ENCODE assay signal across 8 mouse cellular contexts in genomic region chrX:169880826-169881225, GRCm38 (mm10).
DNase-seq lines count a peak whose midpoint lies in the region; ATAC-seq and TF ChIP-seq lines count a peak whose summit lies in the region.

No protein-coding gene starts in this region.

- no peaks in the 10 kb centered on the region for H3K36me3 ChIP-seq in hindbrain, embryonic 11.5 days (ENCODE audit: control insufficient read depth, insufficient read depth, low read length)
- no peaks in the 10 kb centered on the region for H3K36me3 ChIP-seq in liver, embryonic 15.5 days (replicated peaks)
- H3K36me3 ChIP-seq in neural tube, embryonic 12.5 days = no peaks in the 10 kb centered on the region

- peaks cover 6% of the 10 kb centered on the region for H3K27me3 ChIP-seq in hindbrain, embryonic 11.5 days (ENCODE audit: control insufficient read depth, insufficient read depth, low read length)
- H3K27me3 ChIP-seq in liver, embryonic 15.5 days = peaks cover 25% of the 10 kb centered on the region
- peaks cover 10% of the 10 kb centered on the region; the same call in 1 of the 2 replicates for H3K27me3 ChIP-seq in neural tube, embryonic 12.5 days (replicated peaks)

- H3K27ac ChIP-seq in cortical plate, adult 2 months (ENCODE audit: insufficient read depth, low read length) = no peak overlapping the region
- H3K27ac ChIP-seq in hindbrain, embryonic 11.5 days (ENCODE audit: low read depth, low read length) = peak overlapping the region; percentile 60; the same call in 1 of the 2 replicates
- H3K27ac ChIP-seq in liver, embryonic 15.5 days (replicated peaks) = no peak overlapping the region
- H3K27ac ChIP-seq in neural tube, embryonic 12.5 days = no peak overlapping the region

- ATAC-seq in hindbrain, embryonic 11.5 days (ENCODE audit: low FRiP score) = no peak
- no peak for ATAC-seq in liver, embryonic 15.5 days (ENCODE audit: insufficient read depth)
- ATAC-seq in neural tube, embryonic 12.5 days (ENCODE audit: low FRiP score, low read depth) = peak; percentile 19; the same call in 1 of the 2 replicates

- no peak for TF ChIP-seq POLR2A in cortical plate, adult 2 months (IDR thresholded peaks at IDR 0.05; ENCODE audit: extremely low read depth, insufficient read depth, low read length)

- H3K4me1 ChIP-seq in cortical plate, adult 2 months (ENCODE audit: control insufficient read depth, insufficient read depth, low read length) = no peaks in the 10 kb centered on the region; the same call in 1 of the 2 replicates
- H3K4me1 ChIP-seq in hindbrain, embryonic 11.5 days (replicated peaks; ENCODE audit: control insufficient read depth, insufficient read depth, low read length) = no peaks in the 10 kb centered on the region
- H3K4me1 ChIP-seq in liver, embryonic 15.5 days (replicated peaks) = no peaks in the 10 kb centered on the region
- H3K4me1 ChIP-seq in neural tube, embryonic 12.5 days = 0 out of 2 replicates have a peak, but pooled peaks cover 9% of the 10 kb centered on the region

- peak overlapping the region; percentile 68 for H3K4me3 ChIP-seq in cortical plate, adult 2 months (ENCODE audit: insufficient read depth, low read length)
- peak overlapping the region; percentile 55 for H3K4me3 ChIP-seq in hindbrain, embryonic 11.5 days (ENCODE audit: low read depth, low read length)
- H3K4me3 ChIP-seq in liver, embryonic 15.5 days (replicated peaks) = peak overlapping the region; percentile 46
- peak overlapping the region; percentile 49 for H3K4me3 ChIP-seq in neural tube, embryonic 12.5 days

- WGBS in hindbrain, embryonic 11.5 days = 21% methylated on average over 10 of the region's 10 CpGs
- 23% methylated on average over 10 of the region's 10 CpGs for WGBS in liver, embryonic 15.5 days (ENCODE audit: insufficient replicate concordance)
- 21% methylated on average over 10 of the region's 10 CpGs for WGBS in neural tube, embryonic 12.5 days

- peak overlapping the region; percentile 46 for H3K4me2 ChIP-seq in hindbrain, embryonic 11.5 days (replicated peaks; ENCODE audit: low read depth, low read length)
- peak overlapping the region; percentile 51 for H3K4me2 ChIP-seq in liver, embryonic 15.5 days
- H3K4me2 ChIP-seq in neural tube, embryonic 12.5 days (replicated peaks) = peak overlapping the region; percentile 64

- H3K9me3 ChIP-seq in hindbrain, embryonic 11.5 days (ENCODE audit: control insufficient read depth, low read length) = no peaks in the 10 kb centered on the region
- H3K9me3 ChIP-seq in liver, embryonic 15.5 days (replicated peaks) = no peaks in the 10 kb centered on the region
- no peaks in the 10 kb centered on the region for H3K9me3 ChIP-seq in neural tube, embryonic 12.5 days

- no peak for TF ChIP-seq CTCF in cortical plate, adult 2 months (IDR thresholded peaks at IDR 0.05; ENCODE audit: extremely low read depth, insufficient read depth, low read length)

- DNase-seq in embryo, embryonic 11 days = peak; percentile 40
- no peak for DNase-seq in embryo, embryonic 9.5 days (ENCODE audit: extremely low spot score)
- DNase-seq in hindbrain, embryonic 11.5 days (ENCODE audit: low spot score) = peak; percentile 28
- DNase-seq in c-Kit-positive CD71-positive TER-119-positive erythroid progenitor cells, embryonic 14.5 days (ENCODE audit: low spot score) = no peak
- no peak for DNase-seq in yolk sac, embryonic 10.5 days (ENCODE audit: low spot score)

- H3K9ac ChIP-seq in hindbrain, embryonic 11.5 days (ENCODE audit: low read depth, low read length) = peak overlapping the region; percentile 61
- H3K9ac ChIP-seq in liver, embryonic 15.5 days = no peak overlapping the region
- 0 out of 2 replicates have a peak overlapping the region, but pooled peaks have one; percentile 29 for H3K9ac ChIP-seq in neural tube, embryonic 12.5 days

Comparison
In these comparisons a context has a peak if more than half of its experiments do, and no peak if none do; other contexts are left out.
1. DNase-seq: peak in embryo, embryonic 11 days (single experiment) and hindbrain, embryonic 11.5 days (single experiment); none in embryo, embryonic 9.5 days (single experiment), c-Kit-positive CD71-positive TER-119-positive erythroid progenitor cells, embryonic 14.5 days (single experiment) and yolk sac, embryonic 10.5 days (single experiment).
2. Peak in every context shown above with its lines, with median percentiles within 50 percentile points of each other: H3K4me3 ChIP-seq and H3K4me2 ChIP-seq.